Mouse (Mus musculus): Measurements from ENCODE around the gene Gm36210. TPM values are rescaled to one million over a fixed set of nuclear protein-coding genes. Genes with fewer than 3 reads are reported as not detected.

Gm36210 gene
- polyA plus RNA-seq, 1 experiment from 2014 or later: not detected

GRCm38 (mm10) chr7:4920976-4921823, 14.9 kb upstream of the Gm36210 start:
- no peak for DNase-seq (ENCODE audit: low spot score)
- Histone ChIP-seq H3K4me1 (peaks cover 74% of the 10 kb centered on the region), H3K36me3 (peaks cover 47% of the 10 kb centered on the region), H3K9me3 (replicated peaks) (0 out of 2 replicates have a peak, but pooled peaks cover 1% of the 10 kb centered on the region), H3K27me3 (ENCODE audit: low read depth, poor library complexity, severe bottlenecking) (no peaks in the 10 kb centered on the region), H3K27ac (peak overlapping the region; percentile 89), H3K4me3 (peak overlapping the region; percentile 20)
- 63% methylated on average over 23 of the region's 23 CpGs for WGBS

GRCm38 (mm10) chr7:4920496-4920895, 14.2 kb upstream of the Gm36210 start:
- Histone ChIP-seq H3K4me3 (peak overlapping the region; percentile 20), H3K4me1 (peaks cover 73% of the 10 kb centered on the region), H3K36me3 (peaks cover 47% of the 10 kb centered on the region), H3K27me3 (ENCODE audit: low read depth, poor library complexity, severe bottlenecking) (no peaks in the 10 kb centered on the region), H3K9me3 (replicated peaks) (0 out of 2 replicates have a peak, but pooled peaks cover 1% of the 10 kb centered on the region), H3K27ac (peak overlapping the region; percentile 89)
- 92% methylated on average over 19 of the region's 19 CpGs for WGBS
- no peak for DNase-seq (ENCODE audit: low spot score)

- H3K4me1 ChIP-seq: peaks cover 68% of the 10 kb centered on the region
- 87% methylated on average over 21 of the region's 21 CpGs for WGBS
- H3K27ac ChIP-seq: peak overlapping the region; percentile 89; the same call in 1 of the 2 replicates
- 0 out of 2 replicates have a peak, but pooled peaks cover 1% of the 10 kb centered on the region for H3K9me3 ChIP-seq (replicated peaks)
- H3K36me3 ChIP-seq: peaks cover 47% of the 10 kb centered on the region
- H3K4me3 ChIP-seq: no peak overlapping the region; the same call in 1 of the 2 replicates
- no peak for DNase-seq (ENCODE audit: low spot score)
- H3K27me3 ChIP-seq (ENCODE audit: low read depth, poor library complexity, severe bottlenecking): no peaks in the 10 kb centered on the region
Observed at GRCm38 (mm10) chr7:4919971-4920370, 13.7 kb upstream of the Gm36210 start.

GRCm38 (mm10) chr7:4919096-4919495, 12.8 kb upstream of the Gm36210 start:
- Histone ChIP-seq H3K27me3 (ENCODE audit: low read depth, poor library complexity, severe bottlenecking) (no peaks in the 10 kb centered on the region), H3K36me3 (peaks cover 47% of the 10 kb centered on the region), H3K4me1 (peaks cover 59% of the 10 kb centered on the region), H3K4me3 (no peak overlapping the region), H3K9me3 (replicated peaks) (0 out of 2 replicates have a peak, but pooled peaks cover 1% of the 10 kb centered on the region), H3K27ac (no peak overlapping the region)
- WGBS: 80% methylated on average over 21 of the region's 21 CpGs
- no peak for DNase-seq (ENCODE audit: low spot score)

- WGBS: 91% methylated on average over 15 of the region's 15 CpGs
- no peaks in the 10 kb centered on the region for H3K27me3 ChIP-seq (ENCODE audit: low read depth, poor library complexity, severe bottlenecking)
- no peak for DNase-seq (ENCODE audit: low spot score)
- H3K36me3 ChIP-seq: peaks cover 47% of the 10 kb centered on the region
- H3K4me1 ChIP-seq: peaks cover 55% of the 10 kb centered on the region
- no peak overlapping the region for H3K4me3 ChIP-seq
- H3K9me3 ChIP-seq (replicated peaks): 0 out of 2 replicates have a peak, but pooled peaks cover 1% of the 10 kb centered on the region
- H3K27ac ChIP-seq: no peak overlapping the region
Observed at GRCm38 (mm10) chr7:4918681-4919080, 12.4 kb upstream of the Gm36210 start.

GRCm38 (mm10) chr7:4917494-4917893, 11.2 kb upstream of the Gm36210 start:
- H3K9me3 ChIP-seq (replicated peaks): 0 out of 2 replicates have a peak, but pooled peaks cover 1% of the 10 kb centered on the region
- no peak overlapping the region for H3K27ac ChIP-seq
- no peak overlapping the region for H3K4me3 ChIP-seq
- DNase-seq (ENCODE audit: low spot score): no peak
- H3K36me3 ChIP-seq: peaks cover 47% of the 10 kb centered on the region
- no peaks in the 10 kb centered on the region for H3K27me3 ChIP-seq (ENCODE audit: low read depth, poor library complexity, severe bottlenecking)
- peaks cover 43% of the 10 kb centered on the region for H3K4me1 ChIP-seq
- 93% methylated on average over 2 of the region's 2 CpGs for WGBS

GRCm38 (mm10) chr7:4915669-4916416, 9.5 kb upstream of the Gm36210 start:
- WGBS: 22% methylated on average over 14 of the region's 14 CpGs
- H3K4me1 ChIP-seq: peaks cover 26% of the 10 kb centered on the region
- peak; percentile 54 for DNase-seq (ENCODE audit: low spot score)
- H3K4me3 ChIP-seq: peak overlapping the region; percentile 84
- H3K9me3 ChIP-seq (replicated peaks): 0 out of 2 replicates have a peak, but pooled peaks cover 1% of the 10 kb centered on the region
- peak overlapping the region; percentile 99 for H3K27ac ChIP-seq
- H3K27me3 ChIP-seq (ENCODE audit: low read depth, poor library complexity, severe bottlenecking): no peaks in the 10 kb centered on the region
- peaks cover 38% of the 10 kb centered on the region for H3K36me3 ChIP-seq

- Histone ChIP-seq H3K27ac (peak within 1 kb of the TSS; percentile 99), H3K27me3 (ENCODE audit: low read depth, poor library complexity, severe bottlenecking) (no peaks in the 10 kb centered on the region), H3K9me3 (replicated peaks) (no peaks in the 10 kb centered on the region), H3K4me3 (peak within 1 kb of the TSS; percentile 84), H3K36me3 (peaks cover 31% of the 10 kb centered on the region), H3K4me1 (peaks cover 19% of the 10 kb centered on the region)
- DNase-seq (ENCODE audit: low spot score): peak; percentile 97
- WGBS: under 1% methylated on average over 56 of the region's 56 CpGs
Observed at GRCm38 (mm10) chr7:4915007-4915665, 8.8 kb upstream of the Gm36210 start, which contains the start of gene Zfp628. Gene Zfp628, plus strand, starts transcription at chr7:4915217.

GRCm38 (mm10) chr7:4912248-4912647, 5.9 kb upstream of the Gm36210 start:
- Histone ChIP-seq H3K4me1 (peaks cover 15% of the 10 kb centered on the region), H3K27ac (no peak overlapping the region)
- WGBS: 58% methylated on average over 5 of the region's 5 CpGs

GRCm38 (mm10) chr7:4911561-4911960, 5.2 kb upstream of the Gm36210 start:
- Histone ChIP-seq H3K27ac (no peak overlapping the region), H3K9me3 (replicated peaks) (no peaks in the 10 kb centered on the region), H3K27me3 (ENCODE audit: low read depth, poor library complexity, severe bottlenecking) (no peaks in the 10 kb centered on the region), H3K4me1 (peaks cover 9% of the 10 kb centered on the region), H3K4me3 (no peak overlapping the region), H3K36me3 (no peaks in the 10 kb centered on the region)
- WGBS: 46% methylated on average over 9 of the region's 9 CpGs
- peak; percentile 78 for DNase-seq (ENCODE audit: low spot score)

More at GRCm38 (mm10) chr7:4912248-4912647, 5.9 kb upstream of the Gm36210 start:
- no peaks in the 10 kb centered on the region for H3K27me3 ChIP-seq (ENCODE audit: low read depth, poor library complexity, severe bottlenecking)
- H3K4me3 ChIP-seq: no peak overlapping the region
- H3K36me3 ChIP-seq: peaks cover 2% of the 10 kb centered on the region
- no peak for DNase-seq (ENCODE audit: low spot score)
- H3K9me3 ChIP-seq (replicated peaks): no peaks in the 10 kb centered on the region

GRCm38 (mm10) chr7:4902404-4902803, 3.9 kb downstream of the Gm36210 start:
- WGBS: 87% methylated on average over 9 of the region's 9 CpGs
- Histone ChIP-seq H3K4me1 (peaks cover 7% of the 10 kb centered on the region), H3K9me3 (replicated peaks) (0 out of 2 replicates have a peak, but pooled peaks cover 2% of the 10 kb centered on the region), H3K36me3 (no peaks in the 10 kb centered on the region), H3K27me3 (ENCODE audit: low read depth, poor library complexity, severe bottlenecking) (peaks cover 33% of the 10 kb centered on the region), H3K27ac (no peak overlapping the region), H3K4me3 (no peak overlapping the region)
- no peak for DNase-seq (ENCODE audit: low spot score)

- Histone ChIP-seq H3K27ac (no peak overlapping the region), H3K9me3 (replicated peaks) (0 out of 2 replicates have a peak, but pooled peaks cover 2% of the 10 kb centered on the region), H3K4me3 (0 out of 2 replicates have a peak overlapping the region, but pooled peaks have one; percentile 10), H3K36me3 (no peaks in the 10 kb centered on the region), H3K27me3 (ENCODE audit: low read depth, poor library complexity, severe bottlenecking) (peaks cover 33% of the 10 kb centered on the region), H3K4me1 (peaks cover 7% of the 10 kb centered on the region)
- DNase-seq (ENCODE audit: low spot score): peak; percentile 58
- WGBS: 51% methylated on average over 8 of the region's 8 CpGs
Observed at GRCm38 (mm10) chr7:4901171-4901570, 5.1 kb downstream of the Gm36210 start.
